Mouse (Mus musculus) embryo, embryonic 11 days (tissue): ENCODE measurements around the gene Asic5.
A peak's percentile ranks its signal among the peaks of the same experiment; 100 is the strongest.

Experiments
- DNase-seq: peaks from one replicate; pipeline ENCODE4 v3.0.0-alpha.2; 2015

The Asic5 gene

GRCm38 (mm10) chr3:82022421-82022920, 40.4 kb downstream of the Asic5 start:
- DNase-seq = no peak

- no peak for DNase-seq
Measured at GRCm38 (mm10) chr3:82023065-82023464, 41.0 kb downstream of the Asic5 start.

GRCm38 (mm10) chr3:82027286-82027685, 45.2 kb downstream of the Asic5 start:
- no peak for DNase-seq

GRCm38 (mm10) chr3:82029229-82029628, 47.1 kb downstream of the Asic5 start:
- peak; percentile 74 for DNase-seq

DNA sequence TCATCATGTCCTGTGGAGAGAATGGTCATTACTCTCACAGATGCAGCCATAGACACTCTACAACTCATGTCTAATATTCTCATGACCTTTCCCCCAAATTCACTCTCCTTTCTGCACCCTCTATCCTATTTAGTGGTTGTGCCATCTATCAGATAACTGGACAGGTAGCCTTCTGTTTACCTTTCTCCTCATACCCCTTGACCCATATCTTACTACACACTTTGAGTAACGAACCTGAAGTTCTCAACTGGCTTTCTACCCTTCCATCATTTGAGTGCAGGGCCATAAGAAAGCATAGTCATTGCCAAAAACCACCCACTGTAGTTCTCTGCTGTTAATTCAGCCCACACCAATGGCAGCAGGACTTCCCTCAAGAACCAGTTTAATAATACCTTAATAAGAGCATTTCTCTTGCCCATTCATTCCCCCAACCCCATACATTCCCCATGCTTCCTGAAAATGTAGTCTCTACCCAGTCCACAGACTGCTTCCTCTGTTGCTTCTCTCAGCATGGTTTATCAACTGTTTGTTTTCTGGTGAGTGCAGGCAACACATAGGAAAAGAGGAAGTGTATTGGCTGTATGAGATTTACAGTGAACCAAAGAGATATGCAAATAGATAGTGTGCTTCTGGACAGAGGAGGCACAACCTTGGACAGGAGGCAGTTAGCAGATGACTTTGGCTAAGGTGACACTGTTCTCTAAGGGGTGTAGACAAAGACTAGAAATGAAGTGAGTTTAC, 48.1 kb downstream of the Asic5 start:
- no peak for DNase-seq

GRCm38 (mm10) chr3:82036262-82037044, 54.4 kb downstream of the Asic5 start:
- no peak for DNase-seq

- no peak for DNase-seq
Measured at GRCm38 (mm10) chr3:82043676-82044075, 61.6 kb downstream of the Asic5 start.

DNA sequence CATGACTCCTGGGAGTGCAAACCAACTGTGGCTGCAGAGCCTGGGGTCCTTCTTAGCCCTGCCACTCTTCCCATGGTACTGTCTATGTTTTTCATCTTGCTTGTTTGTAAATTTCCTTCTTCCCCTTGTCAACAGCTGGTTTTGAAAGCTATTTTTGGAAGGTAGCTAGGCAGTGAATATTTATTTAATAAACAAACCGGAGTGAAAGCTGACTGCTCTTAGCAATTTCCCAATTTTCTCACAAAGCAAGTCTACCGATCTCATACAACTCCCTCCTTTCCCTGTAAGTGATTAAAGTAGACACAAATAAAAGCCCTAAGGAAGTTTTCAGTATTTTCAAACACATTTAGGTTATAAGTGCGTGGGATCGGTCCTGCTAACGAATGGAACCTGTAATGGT, 62.8 kb downstream of the Asic5 start:
- no peak for DNase-seq

GRCm38 (mm10) chr3:82046087-82046486, 64.0 kb downstream of the Asic5 start:
- DNase-seq = no peak

DNA sequence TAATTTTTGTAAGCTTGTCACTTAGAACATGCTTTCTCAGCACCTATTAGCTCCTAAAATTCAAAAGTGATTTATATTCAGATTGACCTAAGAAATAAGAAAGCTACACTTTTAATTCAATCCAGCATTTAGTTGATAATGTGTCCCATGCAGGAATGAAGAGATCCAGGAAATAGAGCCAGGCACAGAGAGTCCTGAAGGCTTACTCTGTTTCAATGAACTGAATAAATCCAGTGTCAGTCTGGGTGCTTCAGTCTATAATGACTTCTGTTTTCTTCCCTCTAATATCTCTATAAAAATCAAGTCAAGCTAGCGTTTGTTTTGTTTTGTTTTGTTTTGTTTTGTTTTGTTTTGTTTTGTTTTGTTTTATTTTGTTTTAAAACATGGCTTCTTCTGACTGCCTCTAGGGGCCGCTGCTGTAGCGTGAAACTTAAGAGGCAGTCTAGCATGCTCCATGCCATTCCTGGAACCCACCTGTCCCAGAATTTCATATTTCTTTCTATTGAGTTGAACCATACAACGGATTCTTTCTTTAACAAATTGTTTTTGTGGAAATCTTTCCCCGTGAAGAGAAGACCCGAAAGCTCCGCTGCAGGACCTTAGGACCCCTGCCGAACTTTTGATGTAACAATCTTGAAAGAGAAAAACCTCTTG, 65.1 kb downstream of the Asic5 start:
- peak; percentile 69 for DNase-seq

GRCm38 (mm10) chr3:82048078-82048477, 66.0 kb downstream of the Asic5 start:
- DNase-seq = peak; percentile 32

DNA sequence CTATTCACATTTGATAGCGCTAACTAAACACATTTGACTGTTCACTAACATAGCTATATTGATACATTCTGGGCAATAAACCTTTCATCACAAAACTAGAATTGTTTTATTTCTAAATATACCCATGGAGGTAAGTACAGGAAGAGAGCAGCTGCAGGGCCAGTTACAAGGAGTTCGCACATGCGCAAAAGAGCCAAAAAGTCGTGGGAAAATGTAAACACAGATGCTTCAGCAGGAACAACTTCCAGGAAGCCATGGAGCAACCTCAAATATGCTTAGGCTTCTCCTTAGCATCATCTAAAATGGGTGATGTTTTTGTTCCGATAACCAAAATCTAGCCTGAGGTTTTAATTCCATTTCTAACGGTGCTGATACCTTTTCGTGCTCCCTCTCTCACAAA, 66.6 kb downstream of the Asic5 start:
- peak; percentile 41 for DNase-seq

DNA sequence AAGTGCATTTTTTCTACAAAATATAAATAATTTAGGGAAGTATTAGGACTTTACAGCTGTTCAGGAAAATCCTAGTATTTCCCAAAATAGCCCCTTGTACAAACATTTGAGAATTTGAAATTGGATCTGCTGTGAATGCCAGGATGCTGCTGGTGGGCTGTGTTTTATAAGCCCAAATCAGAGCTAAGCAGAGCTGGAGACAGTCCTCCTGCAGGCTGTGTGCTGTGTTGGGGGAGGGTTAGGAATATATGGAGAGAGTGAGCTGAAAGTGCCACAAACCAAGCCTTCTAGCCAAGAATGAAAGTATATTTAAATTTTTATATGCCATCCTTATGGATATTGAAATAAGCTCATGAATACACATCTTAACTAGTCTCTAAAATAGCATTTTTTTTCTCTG, 69.4 kb downstream of the Asic5 start:
- DNase-seq = peak; percentile 38

GRCm38 (mm10) chr3:82052029-82052428, 69.9 kb downstream of the Asic5 start:
- DNase-seq = no peak

DNA sequence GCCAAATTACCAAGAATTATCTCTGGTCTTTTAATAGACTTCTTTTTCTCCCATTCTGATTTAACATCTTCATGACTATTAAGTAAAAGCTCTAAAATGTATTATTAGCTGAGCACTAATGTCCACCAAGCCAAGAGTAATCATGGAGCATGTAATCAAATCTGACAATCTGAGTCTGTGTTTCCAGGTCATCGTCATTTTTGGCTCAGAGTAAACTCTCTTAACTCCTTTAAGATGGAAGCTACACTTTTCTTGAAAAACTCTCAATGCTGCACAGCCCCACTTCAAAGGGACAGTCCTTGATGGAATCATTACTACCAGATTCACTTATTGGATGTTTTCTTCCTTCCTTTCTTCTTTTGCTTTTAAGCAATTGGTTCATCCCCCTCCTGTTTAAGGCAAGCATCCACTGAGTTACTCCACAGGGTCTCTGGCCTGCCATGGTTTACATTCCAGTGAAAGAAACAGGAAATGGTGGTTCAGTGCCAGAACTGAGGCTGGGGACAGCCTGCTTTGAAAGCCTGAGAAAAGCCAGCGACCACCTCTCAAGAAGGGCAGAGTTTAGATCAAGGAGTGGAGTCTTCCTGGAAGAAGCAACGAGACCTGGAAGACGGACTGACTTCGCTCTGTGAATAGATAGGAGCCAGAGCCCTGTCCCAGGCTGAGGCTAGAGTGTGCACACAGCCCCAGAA, 72.3 kb downstream of the Asic5 start:
- no peak for DNase-seq

DNA sequence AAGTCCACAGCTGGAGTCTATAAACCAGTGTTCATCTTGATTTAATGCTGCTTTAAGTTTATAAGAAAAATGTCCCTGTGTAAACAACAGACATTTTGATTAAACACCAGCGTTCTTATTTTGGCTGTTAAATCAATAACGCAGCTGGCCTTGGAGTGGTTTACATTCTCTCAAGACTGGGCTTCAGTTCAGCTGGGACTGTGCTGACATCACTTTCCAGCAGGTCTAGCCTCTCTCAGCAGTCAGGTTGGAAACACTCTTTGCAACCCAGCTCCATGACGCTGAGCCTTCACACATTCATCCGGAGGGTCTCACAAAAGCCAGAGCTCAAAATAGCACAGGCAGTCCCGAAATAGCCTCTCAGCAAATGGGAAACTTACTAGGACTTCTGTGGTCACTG, 75.1 kb downstream of the Asic5 start:
- DNase-seq = no peak

DNA sequence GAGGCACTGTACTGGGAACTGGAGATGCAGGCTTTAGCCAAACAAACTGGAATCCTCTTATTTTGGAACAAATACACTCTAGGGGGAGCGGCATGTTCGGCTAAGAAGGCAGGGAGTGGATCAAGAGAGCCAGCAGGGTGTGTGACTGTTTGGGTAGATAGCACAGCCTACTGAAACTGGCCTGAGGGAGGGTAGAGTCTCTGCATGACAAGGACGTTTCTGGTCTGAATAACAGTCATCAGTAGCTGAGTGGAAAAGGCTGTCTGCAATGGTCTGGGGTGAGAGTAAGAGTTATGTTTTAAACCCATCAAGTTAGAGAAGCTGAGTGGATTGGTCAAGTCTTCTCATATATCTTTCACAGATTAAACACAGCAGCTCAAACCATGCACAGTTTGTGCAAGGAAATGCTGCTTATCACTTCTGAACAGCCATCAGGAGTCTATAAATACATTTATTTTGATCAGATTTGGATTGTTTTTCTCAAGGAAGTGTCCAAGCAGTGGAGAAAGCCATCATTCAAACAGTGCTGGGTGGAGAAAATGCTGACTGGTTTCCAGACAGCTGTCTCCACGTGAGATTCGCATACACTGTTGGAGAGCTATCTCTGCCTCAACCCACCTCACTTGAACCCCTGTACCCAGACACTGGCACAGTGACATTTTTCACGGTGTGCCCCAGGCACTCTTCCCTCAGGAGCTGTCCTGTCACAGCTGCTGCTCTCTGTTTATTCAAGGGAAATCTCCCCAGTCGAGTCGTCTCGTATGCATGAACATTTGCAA, 79.5 kb downstream of the Asic5 start:
- DNase-seq = no peak

GRCm38 (mm10) chr3:82067830-82068229, 85.7 kb downstream of the Asic5 start:
- DNase-seq = no peak
